Mouse (Mus musculus): Measurements from ENCODE around the gene Gm20388.

GRCm38 (mm10) chr8:120610824-120611223, 700.2 kb downstream of the Gm20388 start:
- no peak for TF ChIP-seq CTCF (IDR thresholded peaks at IDR 0.05; ENCODE audit: low read depth)
- TF ChIP-seq EP300 (IDR thresholded peaks at IDR 0.05; ENCODE audit: low read depth), result no peak
